Mouse (Mus musculus): ENCODE measurements at regions not wholly inside any gene's neighbourhood (a gene's known extent, or its start where the extent isn't known, plus 50 kb on each side); places are given as distances from the start of the nearest gene placed in this dataset.

DNA sequence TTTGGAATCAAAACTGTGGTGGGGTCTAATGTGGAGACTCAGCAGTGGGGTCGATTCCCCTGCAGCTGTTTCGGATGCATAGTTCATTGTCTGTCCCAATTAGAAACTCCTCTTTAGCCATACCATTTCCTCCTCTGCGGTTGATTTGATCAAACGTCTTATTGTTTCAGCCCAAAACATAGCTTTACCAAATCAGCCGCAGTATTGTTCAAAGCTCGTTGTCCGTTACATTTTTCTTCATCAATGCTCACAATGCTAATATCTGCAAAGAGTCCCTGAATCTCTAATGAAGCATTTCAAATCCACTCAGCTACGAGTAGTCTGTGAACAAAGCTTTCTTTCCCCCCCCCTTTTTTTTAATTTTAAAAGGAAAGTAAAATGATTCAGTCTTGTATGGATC lies 816.0 kb downstream of the Slc4a3 start:
- no peak for DNase-seq (ENCODE audit: low read depth, low spot score)
- Histone ChIP-seq H3K36me3 (ENCODE audit: control insufficient read depth, insufficient read depth, low read length, poor library complexity, severe bottlenecking) (no peaks in the 10 kb centered on the region), H3K27me3 (ENCODE audit: control insufficient read depth, insufficient read depth, low read length, poor library complexity, severe bottlenecking) (no peaks in the 10 kb centered on the region)

DNA sequence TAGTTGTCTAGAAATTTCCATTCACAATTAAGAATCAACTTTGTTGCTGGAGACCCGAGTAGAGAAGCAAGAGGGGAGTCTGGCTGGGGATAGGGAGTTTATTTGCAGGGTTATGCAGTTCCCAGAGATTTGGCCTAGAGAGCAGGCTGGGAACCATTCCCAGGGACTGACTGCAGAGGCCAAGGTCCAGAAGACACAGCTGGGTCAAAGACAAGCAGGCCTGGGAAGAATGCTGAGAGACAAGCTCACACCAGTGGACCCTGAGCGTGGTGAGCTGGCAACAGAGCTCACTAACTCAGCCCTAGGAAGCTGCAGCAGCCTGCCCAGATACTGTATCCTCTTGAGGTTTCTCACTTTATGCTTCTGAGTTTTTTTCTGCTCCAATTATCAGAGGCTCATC lies 827.9 kb downstream of the Slc4a3 start:
- no peak for DNase-seq (ENCODE audit: low read depth, low spot score)
- Histone ChIP-seq H3K27me3 (ENCODE audit: control insufficient read depth, insufficient read depth, low read length, poor library complexity, severe bottlenecking) (no peaks in the 10 kb centered on the region), H3K36me3 (ENCODE audit: control insufficient read depth, insufficient read depth, low read length, poor library complexity, severe bottlenecking) (no peaks in the 10 kb centered on the region)

DNA sequence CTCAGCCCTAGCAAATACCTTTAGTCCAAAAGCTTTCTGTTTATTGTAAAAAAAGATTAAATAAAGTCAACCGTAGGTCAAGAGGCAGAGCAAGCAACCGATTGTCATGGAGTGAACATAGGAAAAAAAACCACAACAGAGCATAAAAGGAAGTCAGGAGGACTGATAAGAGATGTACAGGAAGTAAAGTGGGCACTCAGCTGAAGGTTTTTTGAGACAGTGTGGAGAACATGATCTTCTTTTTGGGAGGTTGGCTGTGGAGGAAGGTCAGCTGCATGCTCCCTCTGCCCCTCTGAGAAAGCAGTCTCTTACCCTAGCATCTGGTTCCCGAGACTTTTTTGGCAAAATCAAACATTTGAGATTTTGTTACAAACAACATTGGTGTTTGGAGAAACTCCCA lies 832.1 kb downstream of the Slc4a3 start:
- Histone ChIP-seq H3K27me3 (ENCODE audit: control insufficient read depth, insufficient read depth, low read length, poor library complexity, severe bottlenecking) (no peaks in the 10 kb centered on the region), H3K36me3 (ENCODE audit: control insufficient read depth, insufficient read depth, low read length, poor library complexity, severe bottlenecking) (no peaks in the 10 kb centered on the region)
- no peak for DNase-seq (ENCODE audit: low read depth, low spot score)

DNA sequence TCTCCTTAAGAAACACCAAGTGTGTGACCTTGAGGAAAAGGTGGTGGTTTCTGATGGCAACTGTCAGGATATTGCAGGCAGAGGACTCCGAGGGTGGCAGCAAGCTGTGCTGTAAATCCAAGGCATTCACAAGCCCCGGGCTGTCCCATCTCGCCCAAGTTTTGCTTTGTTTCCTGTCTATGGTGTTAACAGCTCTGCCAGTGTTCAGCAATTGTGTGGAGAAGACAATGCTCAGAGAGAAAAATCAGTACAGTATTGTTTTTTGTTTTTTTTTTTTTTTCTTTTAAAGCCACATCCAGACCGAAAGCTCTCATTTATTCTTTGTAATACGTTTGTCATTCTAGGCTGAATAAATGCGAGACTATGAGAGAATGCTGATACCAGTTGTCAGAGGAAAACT lies 846.5 kb downstream of the Slc4a3 start:
- H3K36me3 ChIP-seq (ENCODE audit: control insufficient read depth, insufficient read depth, low read length, poor library complexity, severe bottlenecking), result no peaks in the 10 kb centered on the region
- no peak for DNase-seq (ENCODE audit: low read depth, low spot score)
- H3K27me3 ChIP-seq (ENCODE audit: control insufficient read depth, insufficient read depth, low read length, poor library complexity, severe bottlenecking), result no peaks in the 10 kb centered on the region

DNA sequence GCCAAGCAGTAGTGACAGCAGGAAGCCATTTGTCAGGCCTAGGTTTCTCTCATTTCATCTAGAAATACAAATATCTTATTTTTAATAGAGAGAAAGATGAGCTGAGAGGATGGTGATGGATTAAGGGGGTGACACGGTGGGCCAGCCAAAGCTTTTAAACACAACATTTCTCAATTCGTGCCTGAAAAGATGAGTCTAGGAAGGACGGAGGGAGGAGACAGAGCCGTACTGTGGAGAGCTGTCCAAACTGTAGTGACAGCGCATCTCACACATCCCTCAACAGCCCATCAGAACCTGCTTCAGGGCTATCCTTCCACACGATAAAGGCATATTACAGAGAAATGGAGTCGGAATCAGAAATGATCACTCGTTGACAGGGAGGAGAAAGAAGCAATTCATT lies 848.0 kb downstream of the Slc4a3 start:
- no peaks in the 10 kb centered on the region for H3K27me3 ChIP-seq (ENCODE audit: control insufficient read depth, insufficient read depth, low read length, poor library complexity, severe bottlenecking)
- no peak for DNase-seq (ENCODE audit: low read depth, low spot score)
- H3K36me3 ChIP-seq (ENCODE audit: control insufficient read depth, insufficient read depth, low read length, poor library complexity, severe bottlenecking), result no peaks in the 10 kb centered on the region

DNA sequence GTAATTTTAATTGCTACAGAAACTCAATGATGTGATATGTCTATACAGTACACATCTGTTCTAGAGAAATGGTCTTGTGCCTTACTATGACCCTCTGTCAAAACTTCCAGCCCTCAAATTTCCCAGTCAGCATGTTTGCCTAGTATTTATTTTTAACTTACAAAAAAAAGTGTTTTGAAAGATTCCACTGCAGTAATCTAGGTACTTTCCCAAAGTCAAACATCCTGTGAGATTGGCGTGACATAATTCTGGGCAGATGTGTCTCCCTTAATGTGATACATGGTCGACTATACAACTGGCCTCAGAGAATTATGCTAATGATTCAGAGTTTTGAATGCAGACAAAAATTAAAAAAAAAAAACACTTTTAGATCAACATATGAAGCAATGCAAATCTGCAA lies 856.8 kb downstream of the Slc4a3 start:
- Histone ChIP-seq H3K36me3 (ENCODE audit: control insufficient read depth, insufficient read depth, low read length, poor library complexity, severe bottlenecking) (no peaks in the 10 kb centered on the region), H3K27me3 (ENCODE audit: control insufficient read depth, insufficient read depth, low read length, poor library complexity, severe bottlenecking) (no peaks in the 10 kb centered on the region)
- no peak for DNase-seq (ENCODE audit: low read depth, low spot score)

DNA sequence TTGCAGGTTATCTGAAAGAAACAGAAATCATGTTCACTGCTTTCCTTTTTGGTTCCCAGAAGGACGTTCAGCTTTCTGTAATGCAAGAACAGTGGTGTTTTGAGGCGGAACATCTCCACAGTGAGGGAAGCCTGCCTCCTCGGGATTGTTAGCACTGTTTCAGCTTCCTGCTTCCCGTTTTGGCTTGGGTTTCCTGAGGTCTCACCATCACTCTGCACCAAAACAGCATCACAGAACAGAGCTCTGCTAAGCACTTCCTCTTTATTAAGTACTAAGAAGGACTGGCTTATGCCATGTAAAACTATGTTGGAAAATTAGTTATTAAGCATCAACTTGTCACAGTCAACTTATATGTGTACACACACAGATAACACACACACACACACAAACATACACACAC lies 857.9 kb downstream of the Slc4a3 start:
- no peaks in the 10 kb centered on the region for H3K36me3 ChIP-seq (ENCODE audit: control insufficient read depth, insufficient read depth, low read length, poor library complexity, severe bottlenecking)
- H3K27me3 ChIP-seq (ENCODE audit: control insufficient read depth, insufficient read depth, low read length, poor library complexity, severe bottlenecking), result no peaks in the 10 kb centered on the region
- no peak for DNase-seq (ENCODE audit: low read depth, low spot score)

DNA sequence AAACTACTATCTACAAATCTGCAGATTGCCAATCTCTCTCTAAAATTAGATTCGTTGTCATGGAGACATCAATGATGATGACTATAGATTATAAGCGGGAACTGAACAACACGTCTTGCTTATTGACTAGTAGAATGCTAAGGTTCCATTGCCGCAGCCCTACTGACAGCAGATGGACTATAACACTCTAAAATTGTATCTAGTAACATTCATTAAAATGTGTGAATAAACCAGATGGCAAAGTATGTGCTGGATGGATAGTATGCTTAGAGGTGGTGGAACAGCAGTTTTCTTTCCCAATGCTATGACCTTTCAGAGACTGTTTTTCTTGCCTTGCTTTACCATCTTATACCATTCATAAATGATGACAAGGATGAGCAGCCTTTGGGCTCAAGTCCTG lies 864.7 kb downstream of the Slc4a3 start:
- no peak for DNase-seq (ENCODE audit: low read depth, low spot score)

DNA sequence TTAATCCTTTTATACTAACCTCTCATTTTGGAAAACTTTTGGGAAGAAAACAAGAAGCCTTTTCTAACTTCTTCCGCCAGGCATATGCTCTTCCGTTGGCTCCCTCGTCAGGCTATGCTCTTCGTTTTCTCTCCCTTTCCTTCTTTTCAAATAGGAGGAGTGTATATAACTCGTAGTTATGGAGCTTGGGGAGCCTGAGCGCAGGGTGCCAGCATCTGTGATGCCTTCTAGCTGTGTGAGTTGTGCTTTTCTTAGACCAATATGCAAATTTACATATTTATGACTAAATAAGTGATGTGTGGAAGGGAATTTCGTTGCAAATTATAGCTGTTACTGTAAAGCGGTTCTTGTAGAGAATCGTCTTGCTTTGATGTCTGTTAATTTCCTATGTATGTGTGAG lies 874.5 kb downstream of the Slc4a3 start:
- no peaks in the 10 kb centered on the region for H3K36me3 ChIP-seq (ENCODE audit: control insufficient read depth, insufficient read depth, low read length, poor library complexity, severe bottlenecking)
- no peaks in the 10 kb centered on the region for H3K27me3 ChIP-seq (ENCODE audit: control insufficient read depth, insufficient read depth, low read length, poor library complexity, severe bottlenecking)
- no peak for DNase-seq (ENCODE audit: low read depth, low spot score)

More for the DNA sequence above, 864.7 kb downstream of the Slc4a3 start:
- no peaks in the 10 kb centered on the region for H3K27me3 ChIP-seq (ENCODE audit: control insufficient read depth, insufficient read depth, low read length, poor library complexity, severe bottlenecking)
- no peaks in the 10 kb centered on the region for H3K36me3 ChIP-seq (ENCODE audit: control insufficient read depth, insufficient read depth, low read length, poor library complexity, severe bottlenecking)

DNA sequence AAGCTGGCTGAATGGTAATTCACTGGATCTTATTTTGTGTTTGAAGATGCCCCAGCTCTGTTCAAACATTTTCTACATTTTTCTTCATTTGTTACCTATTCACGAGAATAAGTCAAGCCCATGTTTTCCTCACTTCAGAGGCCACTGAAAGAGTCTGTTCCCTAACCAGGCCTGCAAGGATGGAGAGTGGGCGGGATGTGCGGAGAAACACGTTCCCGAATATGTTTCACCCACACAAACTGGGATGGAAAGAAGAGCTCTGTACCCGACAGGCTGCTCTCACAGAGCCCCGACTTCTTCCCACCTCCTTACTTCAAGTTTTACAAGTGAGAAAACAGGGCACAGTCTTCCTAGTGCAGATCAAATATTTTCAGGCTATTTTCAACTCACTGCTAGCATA lies 881.4 kb downstream of the Slc4a3 start:
- no peak for DNase-seq (ENCODE audit: low read depth, low spot score)
- Histone ChIP-seq H3K36me3 (ENCODE audit: control insufficient read depth, insufficient read depth, low read length, poor library complexity, severe bottlenecking) (no peaks in the 10 kb centered on the region), H3K27me3 (ENCODE audit: control insufficient read depth, insufficient read depth, low read length, poor library complexity, severe bottlenecking) (no peaks in the 10 kb centered on the region)

DNA sequence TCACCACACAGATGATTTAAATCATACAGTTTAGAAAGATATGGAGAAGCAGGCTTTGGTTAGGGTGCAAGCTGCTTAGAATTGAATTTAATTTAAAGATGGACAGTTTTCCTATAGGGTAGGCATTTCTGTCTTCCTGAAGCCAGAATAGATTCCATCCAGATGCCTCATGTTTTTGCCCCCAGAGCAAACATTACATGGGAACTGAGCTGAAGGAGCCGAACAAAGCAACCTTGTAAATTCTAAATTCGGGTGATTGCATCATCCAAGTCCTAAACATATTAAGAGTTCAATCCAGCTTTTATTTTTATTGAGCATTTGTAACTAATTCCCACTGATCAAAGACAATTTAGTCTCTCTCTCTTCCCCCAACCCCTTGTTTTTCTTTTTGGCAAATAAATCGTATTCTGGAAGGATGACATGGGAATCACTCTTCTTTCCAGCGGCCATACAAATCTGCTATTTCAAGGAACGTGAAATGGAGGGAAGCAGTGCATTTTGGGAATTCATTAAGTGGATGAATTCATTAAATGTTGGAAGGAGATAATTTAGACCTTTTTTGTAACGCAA lies 884.1 kb downstream of the Slc4a3 start:
- Histone ChIP-seq H3K36me3 (ENCODE audit: control insufficient read depth, insufficient read depth, low read length, poor library complexity, severe bottlenecking) (no peaks in the 10 kb centered on the region), H3K27me3 (ENCODE audit: control insufficient read depth, insufficient read depth, low read length, poor library complexity, severe bottlenecking) (no peaks in the 10 kb centered on the region)
- DNase-seq (ENCODE audit: low read depth, low spot score), result no peak

DNA sequence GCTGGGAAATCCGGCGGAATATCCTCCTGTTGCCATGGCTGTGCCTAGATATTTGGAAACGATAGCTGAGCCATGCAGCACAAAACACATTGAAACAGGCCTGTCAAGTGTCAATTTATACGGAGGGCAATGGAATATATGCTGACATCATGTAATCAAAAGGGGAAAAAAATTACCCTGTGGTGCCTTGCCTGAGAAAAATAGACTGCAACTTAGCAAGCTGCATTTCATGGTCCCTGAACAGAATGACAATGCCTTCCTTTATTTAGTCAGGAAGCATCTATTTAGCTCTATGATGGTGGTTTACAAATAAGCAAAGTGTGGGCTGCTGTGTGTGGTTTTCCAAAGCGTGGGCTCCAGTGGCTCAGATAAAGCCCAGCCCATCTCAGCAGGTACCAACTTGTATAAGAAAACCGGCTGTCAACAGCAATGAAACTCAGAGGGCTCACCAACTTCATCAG lies 887.4 kb downstream of the Slc4a3 start:
- no peaks in the 10 kb centered on the region for H3K27me3 ChIP-seq (ENCODE audit: control insufficient read depth, insufficient read depth, low read length, poor library complexity, severe bottlenecking)
- DNase-seq (ENCODE audit: low read depth, low spot score), result no peak
- H3K36me3 ChIP-seq (ENCODE audit: control insufficient read depth, insufficient read depth, low read length, poor library complexity, severe bottlenecking), result no peaks in the 10 kb centered on the region

DNA sequence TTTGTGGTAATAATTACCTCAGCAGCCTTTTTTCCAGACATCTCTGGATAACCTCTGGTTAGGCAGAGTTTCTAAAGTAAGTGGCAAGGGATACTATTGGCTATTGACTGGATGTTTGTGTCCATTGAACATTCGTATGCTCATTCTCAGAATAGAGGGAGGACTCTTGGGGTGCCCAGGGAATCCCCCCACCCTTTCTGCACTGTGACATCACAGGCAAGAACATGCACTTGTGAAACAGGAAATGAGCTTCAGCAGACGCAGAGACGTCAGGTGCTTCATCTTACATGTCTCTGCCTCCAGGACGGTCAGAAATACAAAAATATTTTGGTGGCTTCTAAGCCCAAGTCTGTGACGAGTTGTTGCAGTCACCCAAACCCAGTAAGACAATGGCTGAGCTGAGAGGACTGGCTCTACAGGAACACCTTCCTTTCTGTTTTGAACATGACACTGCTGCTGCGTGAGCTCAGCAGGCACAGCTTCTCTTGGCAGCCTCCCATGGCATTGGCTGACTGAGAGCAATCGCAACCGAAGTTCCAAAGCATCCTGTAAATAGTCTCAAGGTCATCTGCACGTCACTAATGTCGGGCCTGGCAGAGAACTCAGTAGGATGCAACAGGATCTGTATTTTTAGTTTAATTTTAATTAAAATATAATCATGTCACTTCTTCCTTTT lies 904.6 kb downstream of the Slc4a3 start:
- H3K36me3 ChIP-seq (ENCODE audit: control insufficient read depth, insufficient read depth, low read length, poor library complexity, severe bottlenecking), result no peaks in the 10 kb centered on the region
- no peaks in the 10 kb centered on the region for H3K27me3 ChIP-seq (ENCODE audit: control insufficient read depth, insufficient read depth, low read length, poor library complexity, severe bottlenecking)
- DNase-seq (ENCODE audit: low read depth, low spot score), result no peak

DNA sequence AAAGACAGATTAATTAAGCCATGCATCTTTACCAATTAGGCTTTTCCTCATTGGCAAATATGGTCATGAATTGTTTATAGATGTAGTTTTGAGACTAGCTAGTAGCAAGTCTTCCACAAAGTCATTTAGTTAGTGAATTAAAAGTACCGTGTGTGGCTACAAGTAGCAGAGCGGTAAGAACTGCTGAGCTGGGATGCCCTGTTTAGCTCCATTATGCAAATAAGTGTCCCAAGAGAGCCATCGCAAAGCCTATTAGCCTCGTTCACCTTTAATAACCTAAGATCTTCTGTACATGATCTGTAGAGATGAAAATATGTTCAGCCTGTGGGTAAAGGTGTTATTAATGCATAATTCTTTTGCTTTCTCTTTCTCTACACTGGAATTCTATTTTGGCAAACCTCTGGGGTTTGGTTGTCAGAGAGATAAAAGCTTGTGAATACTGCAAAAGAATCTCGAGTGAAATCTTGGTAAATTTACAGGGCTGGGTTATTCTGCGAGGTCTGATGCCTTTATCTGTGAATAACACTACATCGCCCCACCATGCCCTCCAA lies 907.2 kb downstream of the Slc4a3 start:
- Histone ChIP-seq H3K27me3 (ENCODE audit: control insufficient read depth, insufficient read depth, low read length, poor library complexity, severe bottlenecking) (no peaks in the 10 kb centered on the region), H3K36me3 (ENCODE audit: control insufficient read depth, insufficient read depth, low read length, poor library complexity, severe bottlenecking) (no peaks in the 10 kb centered on the region)
- DNase-seq (ENCODE audit: low read depth, low spot score), result no peak

DNA sequence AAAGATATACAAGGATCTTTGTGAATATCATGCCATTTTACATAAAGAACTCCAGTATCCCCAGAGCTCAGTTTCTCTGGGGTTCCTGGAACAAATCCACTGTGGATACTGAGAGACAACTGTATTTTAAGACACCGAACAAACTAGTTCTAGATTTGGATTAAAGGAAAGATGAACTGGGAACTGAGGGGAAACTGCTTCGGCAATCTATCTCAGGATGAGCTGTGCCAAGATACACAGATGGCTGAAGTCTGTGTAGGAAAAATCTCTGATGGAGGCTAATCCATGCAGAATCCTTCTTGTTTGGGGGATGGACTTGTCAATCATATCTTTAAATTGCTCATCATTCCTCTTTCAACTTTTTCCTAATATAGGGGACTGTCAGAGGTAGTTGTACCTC lies 920.5 kb downstream of the Slc4a3 start:
- H3K36me3 ChIP-seq (ENCODE audit: control insufficient read depth, insufficient read depth, low read length, poor library complexity, severe bottlenecking), result no peaks in the 10 kb centered on the region
- no peaks in the 10 kb centered on the region for H3K27me3 ChIP-seq (ENCODE audit: control insufficient read depth, insufficient read depth, low read length, poor library complexity, severe bottlenecking)
- no peak for DNase-seq (ENCODE audit: low read depth, low spot score)

DNA sequence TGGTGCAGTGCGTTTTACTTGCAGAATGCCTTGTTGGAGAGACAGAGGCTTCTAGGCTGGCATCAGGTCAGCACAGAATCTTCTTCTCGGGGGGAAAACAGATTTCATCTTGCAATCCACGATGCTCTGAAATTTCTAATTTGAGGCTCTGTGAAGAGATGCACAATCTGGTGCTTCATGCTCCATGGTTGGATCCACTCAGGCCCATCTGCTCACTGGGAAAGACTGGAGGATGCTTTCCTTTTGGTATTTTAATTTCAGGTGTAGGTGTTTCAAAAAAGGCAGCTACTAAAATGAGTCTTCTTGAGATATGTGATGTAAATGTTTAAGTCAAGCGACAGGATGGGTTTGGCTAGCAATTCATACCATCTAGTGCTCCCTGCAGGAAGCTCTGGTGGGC lies 938.1 kb downstream of the Slc4a3 start:
- H3K36me3 ChIP-seq (ENCODE audit: control insufficient read depth, insufficient read depth, low read length, poor library complexity, severe bottlenecking), result no peaks in the 10 kb centered on the region
- H3K27me3 ChIP-seq (ENCODE audit: control insufficient read depth, insufficient read depth, low read length, poor library complexity, severe bottlenecking), result no peaks in the 10 kb centered on the region
- DNase-seq (ENCODE audit: low read depth, low spot score), result no peak

Data from splenic B cell, adult 2 months (primary cell).